Mouse (Mus musculus) thymus, adult 2 months (tissue): ENCODE results near the gene 3110082I17Rik.

Experiments
- CTCF ChIP-seq: fragments of 200-500 bp; IDR thresholded peaks from 2 replicates; pipeline ENCODE4 v1.5.1; 2012; ENCODE audit warnings: mild to moderate bottlenecking, control low read depth, low read length, moderate library complexity, borderline replicate concordance; ENCODE audit not compliant: control insufficient read depth, poor library complexity, insufficient read depth; ENCODE audit errors: extremely low read depth
- POLR2A ChIP-seq: fragments of 200-500 bp; IDR thresholded peaks from 2 replicates; pipeline ENCODE4 v1.6.1; 2012; ENCODE audit warnings: mild to moderate bottlenecking, low read length, control low read depth, moderate library complexity; ENCODE audit not compliant: control insufficient read depth, poor library complexity, insufficient read depth; ENCODE audit errors: extremely low read depth

DNA sequence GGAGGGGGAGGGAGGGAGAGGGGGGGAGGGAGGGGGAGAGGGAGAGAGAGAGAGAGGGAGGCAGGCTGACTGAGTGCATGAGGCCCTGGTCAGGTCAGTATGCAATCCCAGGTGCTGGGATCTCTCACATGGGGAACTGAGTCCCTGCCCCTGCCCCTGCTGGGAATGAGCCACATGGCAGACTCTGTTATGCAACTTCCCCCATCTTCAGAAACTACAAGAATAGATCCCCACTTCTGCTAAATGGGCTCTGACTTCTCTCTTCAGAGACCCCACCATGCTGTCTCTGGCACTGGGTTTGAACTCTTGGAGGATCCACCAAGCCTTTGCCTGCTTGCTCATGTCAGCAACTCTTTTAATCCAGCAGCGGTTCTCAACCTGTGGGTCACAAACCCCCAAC is 94.5 kb downstream of the 3110082I17Rik start:
- TF ChIP-seq POLR2A: no peak
- TF ChIP-seq CTCF: no peak
